Mouse (Mus musculus): Measurements from ENCODE around the gene Cpox. TPM values are rescaled to one million over a fixed set of nuclear protein-coding genes. Genes with fewer than 3 reads are reported as not detected.

Cpox gene
- polyA plus RNA-seq, 1 experiment from 2014 or later: 15.5 TPM

DNA sequence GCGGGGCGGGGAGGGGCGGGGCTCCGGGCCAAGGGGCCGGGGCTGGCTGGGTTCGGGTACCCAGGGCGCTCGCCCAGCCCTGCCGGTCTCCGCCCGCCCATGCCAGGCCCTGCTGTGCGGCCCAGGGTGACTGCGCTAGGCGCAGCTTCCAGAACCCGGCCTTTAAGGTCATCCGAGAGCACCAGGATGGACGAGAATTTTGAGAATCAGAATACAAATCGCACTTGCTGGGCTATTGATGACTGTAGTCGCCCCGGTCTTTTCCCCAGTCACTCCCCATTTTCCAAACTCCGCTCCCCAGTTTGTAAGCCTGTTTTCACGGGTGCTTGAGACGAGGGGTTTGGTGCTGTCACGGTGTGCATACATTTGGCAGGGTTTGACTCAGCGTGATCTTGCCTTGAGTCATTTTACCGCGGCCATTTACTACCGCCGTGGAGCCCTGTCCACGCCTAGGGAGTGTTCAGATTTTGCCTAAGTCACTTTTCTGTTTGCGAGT, 58.1 kb downstream of the Cpox start:
- under 1% methylated on average over 27 of the region's 31 CpGs for WGBS
- H3K9me3 ChIP-seq: no peaks in the 10 kb centered on the region

DNA sequence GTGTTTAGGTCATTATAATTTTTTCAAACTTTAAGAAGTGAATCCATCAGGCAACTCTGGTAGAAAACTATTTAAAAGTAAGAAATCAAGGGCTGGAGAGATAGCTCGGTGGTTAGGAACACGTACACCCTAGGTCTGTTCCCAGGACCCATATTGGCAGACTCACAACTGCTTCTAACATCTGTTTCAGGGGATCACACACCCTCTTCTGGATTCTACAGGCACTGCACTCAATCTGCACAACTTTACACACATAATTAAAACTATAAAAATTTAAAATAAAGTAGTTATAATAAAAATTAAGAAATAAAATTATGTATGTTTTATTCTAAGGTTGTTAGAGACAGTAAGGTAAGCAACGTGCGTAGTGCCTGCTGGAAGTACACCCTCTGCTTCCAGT, 68.1 kb downstream of the Cpox start:
- Histone ChIP-seq H3K9me3 (no peaks in the 10 kb centered on the region), H3K4me2 (no peak overlapping the region), H3K27me3 (replicated peaks) (no peaks in the 10 kb centered on the region), H3K4me1 (no peaks in the 10 kb centered on the region), H3K27ac (no peak overlapping the region), H3K9ac (no peak overlapping the region), H3K4me3 (no peak overlapping the region), H3K36me3 (replicated peaks) (peaks cover 9% of the 10 kb centered on the region; the same call in 1 of the 2 replicates)
- no peak for ATAC-seq (replicated peaks)
- 75% methylated on average over 4 of the region's 4 CpGs for WGBS

More for the DNA sequence above, 58.1 kb downstream of the Cpox start:
- peak overlapping the region; percentile 92 for H3K27ac ChIP-seq
- peak; percentile 94 for ATAC-seq (replicated peaks)
- H3K36me3 ChIP-seq (replicated peaks): peaks cover 17% of the 10 kb centered on the region; the same call in 1 of the 2 replicates
- H3K27me3 ChIP-seq (replicated peaks): no peaks in the 10 kb centered on the region
- H3K9ac ChIP-seq: peak overlapping the region; percentile 69
- peak overlapping the region; percentile 55 for H3K4me2 ChIP-seq
- H3K4me1 ChIP-seq: peaks cover 15% of the 10 kb centered on the region
- H3K4me3 ChIP-seq: peak overlapping the region; percentile 58

DNA sequence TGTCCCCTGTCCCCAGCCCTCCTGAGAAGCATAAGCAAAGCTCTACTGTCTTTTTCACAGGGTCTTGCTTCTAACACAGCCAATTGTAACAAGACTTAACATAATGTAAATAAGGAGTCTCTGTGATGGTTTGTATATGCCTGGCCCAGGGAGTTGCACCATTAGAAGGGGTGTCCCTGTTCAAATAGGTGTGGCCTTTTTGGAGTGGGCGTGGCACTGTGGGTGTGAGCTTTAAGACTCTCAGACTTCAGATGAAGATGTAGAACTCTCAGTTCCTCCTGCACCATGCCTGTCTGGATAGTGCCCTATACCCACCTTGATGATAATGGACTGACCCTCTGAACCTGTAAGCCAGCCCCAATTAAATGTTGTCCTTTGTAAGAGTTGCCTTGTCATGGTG, 68.7 kb downstream of the Cpox start:
- no peaks in the 10 kb centered on the region for H3K4me1 ChIP-seq
- H3K9me3 ChIP-seq: no peaks in the 10 kb centered on the region
- 94% methylated on average over 1 of the region's 1 CpGs for WGBS
- H3K4me3 ChIP-seq: no peak overlapping the region
- H3K36me3 ChIP-seq (replicated peaks): peaks cover 9% of the 10 kb centered on the region; the same call in 1 of the 2 replicates
- H3K9ac ChIP-seq: no peak overlapping the region
- H3K27me3 ChIP-seq (replicated peaks): no peaks in the 10 kb centered on the region
- no peak overlapping the region for H3K27ac ChIP-seq
- ATAC-seq (replicated peaks): no peak
- H3K4me2 ChIP-seq: no peak overlapping the region

DNA sequence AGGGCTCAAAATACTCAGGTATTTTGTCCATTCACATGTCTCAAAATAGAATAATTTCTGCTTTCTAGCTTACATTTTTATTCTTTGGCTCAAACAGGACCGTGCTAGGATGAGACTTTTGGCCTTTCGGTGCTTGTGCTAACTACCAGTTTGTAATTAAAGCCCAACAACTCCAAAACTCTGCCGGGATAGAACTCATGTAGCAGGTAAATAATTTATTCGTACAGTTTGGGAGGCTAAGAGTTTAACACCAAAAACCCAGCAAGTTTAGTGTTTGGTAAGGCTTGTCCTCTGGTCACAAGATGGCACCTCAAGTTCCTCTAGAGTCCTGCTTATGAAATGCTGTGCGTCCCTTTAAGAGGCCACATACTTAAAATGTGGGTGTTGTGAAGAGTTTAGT, 70.7 kb downstream of the Cpox start:
- Histone ChIP-seq H3K4me2 (no peak overlapping the region), H3K9me3 (no peaks in the 10 kb centered on the region), H3K4me3 (no peak overlapping the region), H3K27me3 (replicated peaks) (no peaks in the 10 kb centered on the region), H3K4me1 (no peaks in the 10 kb centered on the region), H3K27ac (no peak overlapping the region), H3K36me3 (replicated peaks) (no peaks in the 10 kb centered on the region), H3K9ac (no peak overlapping the region)
- 93% methylated on average over 5 of the region's 5 CpGs for WGBS
- no peak for ATAC-seq (replicated peaks)

DNA sequence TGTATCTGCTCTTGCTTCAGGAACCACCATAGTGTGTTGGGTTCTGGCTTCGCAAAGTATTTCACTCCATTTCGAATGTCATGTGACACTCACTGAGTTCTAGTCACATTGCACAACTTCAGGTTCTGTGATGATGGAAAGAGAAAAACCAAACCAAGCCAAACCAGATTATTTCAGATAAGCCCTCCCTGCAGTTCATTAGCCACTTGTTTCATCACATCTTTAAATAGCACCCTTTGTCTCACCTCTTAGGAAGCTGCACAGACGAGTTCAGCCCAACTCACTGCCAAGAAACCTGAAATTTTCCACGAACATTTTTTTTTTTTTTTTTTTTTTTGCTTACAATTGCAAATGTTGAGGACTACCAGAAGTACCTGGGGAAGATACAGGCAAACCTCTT, 76.6 kb downstream of the Cpox start:
- Histone ChIP-seq H3K27me3 (replicated peaks) (no peaks in the 10 kb centered on the region), H3K36me3 (replicated peaks) (no peaks in the 10 kb centered on the region), H3K9ac (no peak overlapping the region), H3K9me3 (no peaks in the 10 kb centered on the region), H3K4me2 (no peak overlapping the region), H3K4me3 (no peak overlapping the region), H3K27ac (no peak overlapping the region), H3K4me1 (no peaks in the 10 kb centered on the region)
- WGBS: 81% methylated on average over 4 of the region's 4 CpGs
- ATAC-seq (replicated peaks): no peak

DNA sequence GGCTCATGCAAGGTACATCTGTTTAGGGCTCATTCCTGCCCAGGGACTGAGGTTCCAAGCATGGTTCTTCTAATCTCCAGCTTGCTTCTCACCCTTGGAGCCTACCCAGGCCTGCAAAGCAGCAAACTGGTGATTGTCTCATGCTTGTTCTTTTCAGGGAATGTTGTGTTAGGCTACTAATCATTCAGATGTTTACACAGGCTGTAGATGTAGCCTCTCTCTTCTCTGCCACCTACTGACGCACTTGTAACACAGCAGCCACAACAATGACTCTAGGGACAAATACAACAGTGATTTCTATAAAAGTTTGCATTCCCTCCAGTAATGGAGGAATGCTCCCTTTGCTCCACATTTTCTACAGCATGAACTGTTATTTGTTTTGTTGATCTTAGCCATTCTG, 81.2 kb downstream of the Cpox start:
- Histone ChIP-seq H3K4me2 (no peak overlapping the region), H3K4me3 (no peak overlapping the region), H3K9me3 (no peaks in the 10 kb centered on the region), H3K27me3 (replicated peaks) (no peaks in the 10 kb centered on the region), H3K36me3 (replicated peaks) (no peaks in the 10 kb centered on the region), H3K9ac (no peak overlapping the region), H3K27ac (no peak overlapping the region), H3K4me1 (no peaks in the 10 kb centered on the region)
- WGBS: 20% methylated on average over 1 of the region's 1 CpGs
- ATAC-seq (replicated peaks): no peak

DNA sequence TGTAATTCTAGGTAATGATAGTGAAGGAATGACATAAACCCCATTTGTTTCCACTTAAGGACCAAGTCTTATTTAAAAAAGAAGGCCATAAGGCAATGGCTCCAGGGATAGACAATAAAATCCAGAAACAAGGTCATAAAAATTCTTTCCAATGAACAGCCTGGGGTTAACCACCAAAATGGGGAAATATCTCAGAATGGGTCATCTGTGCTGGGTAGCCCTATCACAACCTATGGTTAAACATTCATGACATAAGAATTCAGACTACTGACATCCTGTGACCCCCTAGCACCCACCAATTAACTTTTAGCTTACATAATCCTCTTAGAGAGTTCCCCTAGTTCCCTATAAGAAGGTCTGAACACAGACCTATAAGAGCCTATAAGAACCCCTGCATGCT, 86.1 kb downstream of the Cpox start:
- Histone ChIP-seq H3K27me3 (replicated peaks) (no peaks in the 10 kb centered on the region), H3K4me3 (no peak overlapping the region), H3K9me3 (no peaks in the 10 kb centered on the region), H3K4me2 (no peak overlapping the region), H3K9ac (no peak overlapping the region), H3K27ac (no peak overlapping the region), H3K4me1 (no peaks in the 10 kb centered on the region), H3K36me3 (replicated peaks) (no peaks in the 10 kb centered on the region)
- ATAC-seq (replicated peaks): no peak

DNA sequence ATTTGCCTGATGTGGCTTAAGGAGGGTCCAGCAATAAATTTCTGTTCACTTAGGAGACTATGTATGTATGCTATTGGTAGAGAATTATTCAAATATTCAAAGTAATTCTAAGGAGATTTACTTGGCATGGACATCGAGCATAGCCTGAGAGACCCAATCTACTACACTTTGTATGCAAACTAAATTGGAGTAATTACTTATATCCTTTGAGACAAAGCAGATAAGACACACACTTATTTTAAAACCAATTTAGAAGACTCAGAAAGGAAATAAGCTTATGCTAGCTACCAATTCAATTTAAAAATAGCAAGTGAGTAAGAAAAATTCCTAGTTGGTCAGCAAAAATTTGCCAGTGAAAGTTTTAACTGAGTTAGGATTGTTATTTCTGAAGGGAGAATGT, 93.0 kb downstream of the Cpox start, which contains the start of gene Olfr172:
TSS of gene Olfr172 (minus strand) at position 101 of the 400 bp plus-strand sequence.
- Histone ChIP-seq H3K27ac (no peak within 1 kb of the TSS), H3K9me3 (no peaks in the 10 kb centered on the region), H3K4me2 (no peak within 1 kb of the TSS), H3K4me3 (no peak within 1 kb of the TSS), H3K36me3 (replicated peaks) (no peaks in the 10 kb centered on the region), H3K27me3 (replicated peaks) (no peaks in the 10 kb centered on the region), H3K9ac (no peak within 1 kb of the TSS), H3K4me1 (no peaks in the 10 kb centered on the region)
- no peak for ATAC-seq (replicated peaks)
- 66% methylated on average over 1 of the region's 1 CpGs for WGBS

Small RNAs within 50 kb of the gene (microRNA-seq; reads per million reads assigned to microRNA genes)
- not detected for gene Gm27564

Other genes with a start within 250 kb of the Cpox start
- 12.1 and 13.6 TPM in 2 replicates for gene St3gal6, start 146.0 kb upstream of the Cpox start, polyA plus RNA-seq (2015; fragmentation: Nextera tagmentation; extraction: Ambion mirVana)
- gene Gm813, start 53.3 kb upstream of the Cpox start, polyA plus RNA-seq (2015; fragmentation: Nextera tagmentation; extraction: Ambion mirVana): not detected in 2 replicates
- gene E330017A01Rik, start 31.6 kb upstream of the Cpox start, polyA plus RNA-seq (2015; fragmentation: Nextera tagmentation; extraction: Ambion mirVana): not detected in 2 replicates
- gene Gpr15, start 48.8 kb downstream of the Cpox start, polyA plus RNA-seq (2015; fragmentation: Nextera tagmentation; extraction: Ambion mirVana): 0.13 TPM in 1 of 2 replicates, not detected in the other
- gene Cldnd1, start 57.6 kb downstream of the Cpox start, polyA plus RNA-seq (2015; fragmentation: Nextera tagmentation; extraction: Ambion mirVana): 124 and 130 TPM in 2 replicates
- not detected in 2 replicates for gene Olfr172, start 92.9 kb downstream of the Cpox start, polyA plus RNA-seq (2015; fragmentation: Nextera tagmentation; extraction: Ambion mirVana)
- gene Olfr173, start 130.0 kb downstream of the Cpox start, polyA plus RNA-seq (2015; fragmentation: Nextera tagmentation; extraction: Ambion mirVana): not detected in 2 replicates
- gene Olfr175-ps1, start 156.5 kb downstream of the Cpox start, polyA plus RNA-seq (2015; fragmentation: Nextera tagmentation; extraction: Ambion mirVana): not detected in 2 replicates
- gene Olfr177, start 204.5 kb downstream of the Cpox start, polyA plus RNA-seq (2015; fragmentation: Nextera tagmentation; extraction: Ambion mirVana): not detected in 2 replicates
- not detected in 2 replicates for gene Olfr178, start 221.8 kb downstream of the Cpox start, polyA plus RNA-seq (2015; fragmentation: Nextera tagmentation; extraction: Ambion mirVana)